Mouse (Mus musculus): Measurements from ENCODE around the gene Abi3bp.

DNA sequence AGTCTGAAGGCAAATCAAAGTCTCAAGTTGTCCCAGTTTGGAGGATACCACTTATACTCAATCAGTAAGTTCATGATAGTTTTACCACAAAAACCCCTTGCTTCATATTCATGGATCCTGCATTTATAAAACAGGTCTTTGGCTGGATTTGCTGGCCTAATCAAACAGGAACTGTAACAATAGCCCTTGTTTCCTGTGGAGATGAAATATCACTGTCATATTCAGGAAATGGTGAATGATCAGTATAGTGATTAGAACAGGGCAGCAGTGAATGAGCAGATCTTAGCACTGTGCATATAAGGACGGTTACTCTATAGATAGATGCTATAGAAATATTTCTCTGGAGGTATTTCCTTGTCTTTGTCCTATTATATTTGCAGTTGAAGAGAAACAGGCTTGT lies 25.8 kb upstream of the Abi3bp start:
- TF ChIP-seq CTCF (IDR thresholded peaks at IDR 0.05; ENCODE audit: low read depth) (no peak), EP300 (IDR thresholded peaks at IDR 0.05; ENCODE audit: low read depth) (no peak)
